Mouse (Mus musculus) stomach, postnatal 0 days (tissue): ENCODE measurements at regions not wholly inside any gene's neighbourhood (a gene's known extent, or its start where the extent isn't known, plus 50 kb on each side); places are given as distances from the start of the nearest gene placed in this dataset.
A peak's percentile ranks its signal among the peaks of the same experiment; 100 is the strongest.

ENCODE experiments used
- ATAC-seq: fragments of 200-750 bp; cut with Nextera tagmentation; 2 replicates; pipeline ENCODE4 v1.8.0; 2017; ENCODE audit not compliant: low FRiP score, low TSS enrichment
- DNase-seq: peaks from one replicate; pipeline ENCODE4 v3.0.0-alpha.2; 2016; ENCODE audit warnings: low spot score
- H3K27ac ChIP-seq: fragments of 300-500 bp; sonication (generic); replicated peaks from 2 replicates; pipeline ENCODE4 v1.5.1; 2014; ENCODE audit warnings: mild to moderate bottlenecking, control low read depth
- H3K27me3 ChIP-seq: fragments of 300-500 bp; sonication (generic); 2 replicates; pipeline ENCODE4 v1.6.1; 2014; ENCODE audit warnings: low read length; ENCODE audit not compliant: control insufficient read depth, insufficient read depth
- H3K36me3 ChIP-seq: fragments of 300-500 bp; sonication (generic); 2 replicates; pipeline ENCODE4 v1.6.1; 2014; ENCODE audit warnings: low read length, mixed read lengths; ENCODE audit not compliant: control insufficient read depth, insufficient read depth
- H3K4me1 ChIP-seq: fragments of 300-500 bp; sonication (generic); replicated peaks from 2 replicates; pipeline ENCODE4 v1.6.1; 2014; ENCODE audit warnings: antibody characterized with exemption; ENCODE audit not compliant: control insufficient read depth, insufficient read depth
- H3K4me2 ChIP-seq: fragments of 300-500 bp; sonication (generic); replicated peaks from 2 replicates; pipeline ENCODE4 v1.6.1; 2014; ENCODE audit warnings: low read depth, mild to moderate bottlenecking, control low read depth, moderate library complexity
- H3K4me3 ChIP-seq: fragments of 300-500 bp; sonication (generic); 2 replicates; pipeline ENCODE4 v1.5.1; 2014; ENCODE audit warnings: low read depth, low read length, control low read depth
- H3K9ac ChIP-seq: fragments of 300-500 bp; sonication (generic); 2 replicates; pipeline ENCODE4 v1.6.1; 2014; ENCODE audit warnings: mild to moderate bottlenecking, low read length, control low read depth, mixed read lengths
- H3K9me3 ChIP-seq: fragments of 300-500 bp; sonication (generic); 2 replicates; pipeline ENCODE4 v1.6.1; 2016; ENCODE audit warnings: low read length; ENCODE audit not compliant: control insufficient read depth
- CTCF ChIP-seq: IDR thresholded peaks from 2 replicates; pipeline ENCODE4 v1.5.1; 2016; ENCODE audit warnings: antibody characterized with exemption, low read depth, mild to moderate bottlenecking, moderate library complexity
- EP300 ChIP-seq: optimal IDR thresholded peaks from 2 replicates; pipeline ENCODE3; 2016; ENCODE audit warnings: antibody characterized with exemption
- WGBS: fragments of 180-500 bp; shearing (Covaris S2); extraction: QIAGEN DNeasy Blood & Tissue Kit; methylation state at CpG from one replicate; pipeline ENCODE4 v1.1.7; 2014; 5-methylcytosine and 5-hydroxymethylcytosine counted together

DNA sequence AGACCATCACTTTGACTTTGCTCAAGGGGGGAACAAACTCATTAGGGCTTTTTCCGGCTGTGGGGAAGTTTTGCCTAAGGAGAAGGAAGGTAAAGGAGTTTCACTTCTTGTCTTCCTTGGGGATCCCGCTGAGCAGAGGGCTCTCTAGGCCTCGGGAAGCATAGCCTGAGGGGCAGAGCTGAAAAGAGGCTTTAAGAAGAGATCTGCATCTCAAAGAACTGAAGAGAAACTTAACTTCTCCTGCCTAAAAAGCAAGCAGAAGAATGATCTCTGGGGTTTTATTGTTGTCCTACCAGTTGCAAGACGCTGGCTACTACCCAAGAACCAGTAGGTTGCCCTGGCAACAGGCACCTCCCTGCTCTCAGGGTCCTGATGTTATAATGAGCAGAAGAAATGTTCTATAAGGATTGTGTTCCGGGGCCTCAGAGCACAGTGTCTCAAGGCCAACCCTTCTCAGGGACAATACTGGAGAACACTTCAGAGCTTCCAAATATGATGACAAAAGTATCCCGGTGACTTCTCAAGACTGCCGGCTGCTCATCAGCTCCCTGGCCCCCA is 547.8 kb downstream of the Tmem132b start:
- Histone ChIP-seq H3K9ac (no peak overlapping the region), H3K4me2 (no peak overlapping the region), H3K36me3 (no peaks in the 10 kb centered on the region), H3K4me3 (no peak overlapping the region), H3K9me3 (no peaks in the 10 kb centered on the region), H3K4me1 (no peaks in the 10 kb centered on the region), H3K27ac (no peak overlapping the region), H3K27me3 (no peaks in the 10 kb centered on the region)
- no peak for ATAC-seq
- no peak for DNase-seq
- TF ChIP-seq EP300: no peak
- TF ChIP-seq CTCF: no peak
- WGBS: 52% methylated on average over 7 of the region's 7 CpGs

DNA sequence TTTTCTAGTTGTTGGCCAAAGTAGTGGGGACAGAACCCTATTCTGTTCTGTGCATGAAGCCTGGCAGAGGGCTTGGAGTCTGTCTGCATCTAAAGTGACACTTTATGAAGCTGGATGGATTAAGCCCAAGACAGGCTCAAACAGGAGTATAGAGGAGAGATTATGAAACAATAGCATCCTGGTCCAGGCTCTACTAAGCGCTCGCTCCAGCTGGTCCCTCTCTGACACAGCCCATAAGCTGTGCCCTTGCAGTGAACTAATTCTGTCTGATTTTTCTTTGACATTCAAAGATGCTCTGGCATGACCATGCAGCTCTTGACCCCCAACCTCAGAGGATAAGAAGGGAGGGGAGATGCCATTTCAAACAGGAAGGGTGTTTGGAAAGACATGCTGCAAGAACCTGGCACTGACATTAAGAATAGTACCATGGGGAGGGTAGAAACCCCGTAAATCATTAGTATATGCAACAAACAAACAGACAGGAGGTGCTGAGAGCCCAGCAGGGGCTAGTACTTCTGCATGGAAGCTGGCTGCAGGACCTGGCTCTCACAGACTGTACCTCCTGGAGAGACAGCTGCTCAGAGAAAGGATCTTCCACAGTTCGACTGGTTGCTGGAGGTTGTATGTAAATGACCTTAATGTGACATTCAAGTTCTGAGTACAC is 556.8 kb downstream of the Tmem132b start:
- Histone ChIP-seq H3K4me3 (no peak overlapping the region), H3K4me1 (no peaks in the 10 kb centered on the region), H3K9me3 (no peaks in the 10 kb centered on the region), H3K27me3 (no peaks in the 10 kb centered on the region), H3K27ac (no peak overlapping the region), H3K36me3 (no peaks in the 10 kb centered on the region), H3K4me2 (no peak overlapping the region), H3K9ac (no peak overlapping the region)
- no peak for DNase-seq
- no peak for ATAC-seq
- no peak for TF ChIP-seq EP300
- no peak for TF ChIP-seq CTCF
- WGBS: 60% methylated on average over 4 of the region's 4 CpGs

DNA sequence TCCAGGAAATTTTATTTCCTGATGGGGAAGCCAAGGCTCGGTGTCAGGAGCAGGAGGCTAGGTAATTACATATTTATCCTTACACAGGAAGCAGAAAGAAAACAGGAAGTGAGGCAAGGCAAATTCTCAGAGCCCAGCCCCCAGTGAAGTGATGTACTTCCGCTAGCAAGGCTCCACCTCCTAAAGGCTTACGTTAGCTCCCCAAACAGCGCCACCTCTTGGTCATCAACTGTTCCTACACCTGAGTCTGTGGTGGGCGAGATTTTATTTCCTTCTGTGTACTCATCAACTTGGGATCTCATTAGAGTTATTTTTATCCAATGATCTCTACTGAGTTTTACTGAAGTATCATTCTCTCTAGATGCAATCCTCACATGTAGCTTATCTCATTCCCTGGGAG is 561.6 kb downstream of the Tmem132b start:
- no peak for ATAC-seq
- H3K4me1 ChIP-seq: no peaks in the 10 kb centered on the region
- H3K4me2 ChIP-seq: no peak overlapping the region

DNA sequence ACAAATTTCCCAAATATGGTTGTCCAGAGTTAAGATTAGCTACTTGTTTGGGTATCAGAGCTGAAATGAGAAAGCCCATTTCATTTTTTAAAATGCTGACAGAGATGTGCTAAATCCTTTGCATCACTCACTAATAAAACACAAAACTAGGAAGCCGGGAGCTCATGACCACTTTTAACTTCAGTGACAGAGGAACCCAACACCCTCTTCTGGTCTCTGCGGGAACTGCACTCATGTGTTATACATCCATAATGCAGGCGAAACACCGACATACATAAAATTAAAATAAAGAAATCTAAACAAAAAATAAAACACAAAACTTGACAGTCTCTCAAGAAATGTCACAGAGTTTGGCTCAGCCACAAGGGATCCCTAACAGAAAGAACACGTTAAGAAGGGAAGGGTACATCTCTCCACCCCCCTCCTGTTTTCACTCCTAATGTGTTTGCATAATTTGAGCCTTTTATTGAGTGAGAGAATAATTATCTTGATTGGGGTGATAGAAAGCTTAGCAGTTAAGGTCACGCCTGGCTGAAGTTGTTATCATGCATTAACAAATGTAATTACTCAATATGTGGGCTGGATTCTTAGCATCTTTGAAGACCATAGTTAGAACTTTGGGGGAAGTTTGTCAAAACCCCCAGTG is 565.2 kb downstream of the Tmem132b start:
- Histone ChIP-seq H3K9me3 (no peaks in the 10 kb centered on the region), H3K9ac (no peak overlapping the region), H3K27ac (no peak overlapping the region), H3K4me2 (no peak overlapping the region), H3K27me3 (no peaks in the 10 kb centered on the region), H3K36me3 (no peaks in the 10 kb centered on the region), H3K4me1 (no peaks in the 10 kb centered on the region), H3K4me3 (no peak overlapping the region)
- TF ChIP-seq CTCF: peak; percentile 25; the same call in 1 of the 2 replicates
- no peak for TF ChIP-seq EP300
- no peak for ATAC-seq
- no peak for DNase-seq
- WGBS: 78% methylated on average over 6 of the region's 6 CpGs

More for the DNA sequence above, 561.6 kb downstream of the Tmem132b start:
- H3K9ac ChIP-seq: no peak overlapping the region
- no peak for DNase-seq
- WGBS: 84% methylated on average over 5 of the region's 5 CpGs
- no peaks in the 10 kb centered on the region for H3K36me3 ChIP-seq
- H3K27ac ChIP-seq: no peak overlapping the region
- no peak overlapping the region for H3K4me3 ChIP-seq
- no peaks in the 10 kb centered on the region for H3K27me3 ChIP-seq
- no peaks in the 10 kb centered on the region for H3K9me3 ChIP-seq
- TF ChIP-seq CTCF: 0 out of 2 replicates have a peak, but pooled peaks have one; percentile 16
- TF ChIP-seq EP300: no peak

DNA sequence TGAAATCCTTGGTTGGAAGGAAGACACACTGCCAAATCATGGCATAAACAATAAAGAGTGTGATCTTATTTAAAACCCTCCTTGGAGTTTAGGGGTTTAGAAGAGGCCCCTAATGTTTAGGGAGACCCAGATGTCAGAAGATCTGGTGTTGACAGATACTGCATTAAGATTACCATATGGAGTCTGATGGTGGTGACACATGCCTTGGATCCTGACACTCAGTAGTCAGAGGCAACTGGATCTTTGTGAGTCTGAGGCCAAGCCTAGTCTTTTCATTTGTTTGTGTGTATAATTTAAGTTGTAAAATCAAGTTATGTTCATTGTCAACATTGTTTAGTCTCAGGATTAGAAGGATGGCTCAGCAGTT is 565.7 kb downstream of the Tmem132b start:
- no peak for ATAC-seq
- no peak for TF ChIP-seq CTCF
- no peak for TF ChIP-seq EP300
- DNase-seq: no peak
- H3K9ac ChIP-seq: no peak overlapping the region
- H3K27me3 ChIP-seq: no peaks in the 10 kb centered on the region
- H3K27ac ChIP-seq: no peak overlapping the region
- no peak overlapping the region for H3K4me3 ChIP-seq
- H3K4me2 ChIP-seq: no peak overlapping the region
- H3K9me3 ChIP-seq: no peaks in the 10 kb centered on the region
- no peaks in the 10 kb centered on the region for H3K4me1 ChIP-seq
- no peaks in the 10 kb centered on the region for H3K36me3 ChIP-seq

DNA sequence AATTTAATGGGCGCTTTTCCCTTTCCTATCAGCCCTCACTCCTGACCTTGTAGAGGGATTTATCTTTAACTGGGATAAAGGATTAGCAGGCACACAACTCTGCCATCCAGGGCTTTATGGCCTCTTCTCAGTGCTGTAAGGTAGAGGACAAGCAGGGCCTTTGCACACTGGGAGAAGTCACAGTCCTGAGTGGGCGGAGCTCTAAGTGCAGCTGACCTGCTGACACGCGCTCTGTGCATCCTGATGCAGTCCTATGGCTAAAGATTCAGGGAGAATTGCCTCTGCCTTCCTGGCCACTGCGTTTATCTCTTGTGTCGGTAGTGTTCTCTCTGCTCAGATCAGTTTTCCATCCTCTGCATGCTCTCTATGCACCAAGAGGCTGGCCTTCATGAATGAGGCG is 566.9 kb downstream of the Tmem132b start:
- H3K4me2 ChIP-seq: no peak overlapping the region
- 79% methylated on average over 7 of the region's 7 CpGs for WGBS
- ATAC-seq (no peak), DNase-seq (no peak)
- no peak overlapping the region for H3K4me3 ChIP-seq
- no peaks in the 10 kb centered on the region for H3K9me3 ChIP-seq
- H3K9ac ChIP-seq: no peak overlapping the region
- no peaks in the 10 kb centered on the region for H3K4me1 ChIP-seq
- TF ChIP-seq EP300: no peak
- no peak for TF ChIP-seq CTCF
- H3K27me3 ChIP-seq: no peaks in the 10 kb centered on the region
- H3K36me3 ChIP-seq: no peaks in the 10 kb centered on the region
- no peak overlapping the region for H3K27ac ChIP-seq
